Mouse (Mus musculus) embryonic facial prominence, embryonic 11.5 days (tissue): Measurements from ENCODE around the gene Med27. TPM values are rescaled to one million over a fixed set of nuclear protein-coding genes. Genes with fewer than 3 reads are reported as not detected.
A peak's percentile ranks its signal among the peaks of the same experiment; 100 is the strongest.

Experiments
- ATAC-seq: fragments of 200-750 bp; cut with Nextera tagmentation; replicated peaks from 2 replicates; pipeline ENCODE4 v1.8.0; 2017; ENCODE audit warnings: low read depth; ENCODE audit not compliant: insufficient number of reproducible peaks, low FRiP score, low TSS enrichment
- DNase-seq: peaks from one replicate; pipeline ENCODE4 v3.0.0-alpha.2; 2015; ENCODE audit warnings: low spot score
- H3K27ac ChIP-seq: fragments of 300-500 bp; sonication (generic); replicated peaks from 2 replicates; pipeline ENCODE4 v1.5.1; 2014; ENCODE audit warnings: mild to moderate bottlenecking, low read depth, low read length, control low read depth
- H3K27me3 ChIP-seq: fragments of 300-500 bp; sonication (generic); 2 replicates; pipeline ENCODE4 v1.6.1; 2014; ENCODE audit warnings: mild to moderate bottlenecking, low read length, moderate library complexity, mixed read lengths; ENCODE audit not compliant: control insufficient read depth, insufficient read depth
- H3K36me3 ChIP-seq: fragments of 300-500 bp; sonication (generic); replicated peaks from 2 replicates; pipeline ENCODE4 v1.6.1; 2014; ENCODE audit warnings: low read depth, mild to moderate bottlenecking, low read length, moderate library complexity, mixed read lengths; ENCODE audit not compliant: control insufficient read depth, insufficient read depth
- H3K4me1 ChIP-seq: fragments of 300-500 bp; sonication (generic); 2 replicates; pipeline ENCODE4 v1.6.1; 2014; ENCODE audit warnings: low read length, mixed read lengths; ENCODE audit not compliant: control insufficient read depth, insufficient read depth
- H3K4me2 ChIP-seq: fragments of 300-500 bp; sonication (generic); 2 replicates; pipeline ENCODE4 v1.6.1; 2014; ENCODE audit warnings: low read depth, mild to moderate bottlenecking, control low read depth, low read length, moderate library complexity
- H3K4me3 ChIP-seq: fragments of 300-500 bp; sonication (generic); 2 replicates; pipeline ENCODE4 v1.5.1; 2014; ENCODE audit warnings: low read depth, low read length, control low read depth
- H3K9ac ChIP-seq: fragments of 300-500 bp; sonication (generic); replicated peaks from 2 replicates; pipeline ENCODE4 v1.6.1; 2014; ENCODE audit warnings: mild to moderate bottlenecking, control low read depth, low read length
- H3K9me3 ChIP-seq: fragments of 300-500 bp; sonication (generic); replicated peaks from 2 replicates; pipeline ENCODE4 v1.6.1; 2016; ENCODE audit warnings: mild to moderate bottlenecking, low read length, inconsistent platforms, mixed read lengths; ENCODE audit not compliant: control insufficient read depth
- WGBS: fragments of 180-500 bp; shearing (Covaris S2); extraction: QIAGEN DNeasy Blood & Tissue Kit; methylation state at CpG from one replicate; pipeline ENCODE4 v1.1.7; 2014; 5-methylcytosine and 5-hydroxymethylcytosine counted together
- polyA plus RNA-seq: library from polyadenylated mRNA; unstranded; fragments of >200 nt; fragmentation: Nextera tagmentation; extraction: Ambion mirVana; gene quantifications from 2 replicates; pipeline ENCODE4 v1.2.1, GENCODE M21; 2014

Med27 gene
- polyA plus RNA-seq, 1 experiment from 2014 or later: 54.5 TPM

GRCm38 (mm10) chr2:29438986-29439385 is 92.4 kb downstream of the Med27 start:
- no peak for DNase-seq
- Histone ChIP-seq H3K9ac (no peak overlapping the region), H3K4me3 (no peak overlapping the region), H3K27me3 (no peaks in the 10 kb centered on the region), H3K36me3 (no peaks in the 10 kb centered on the region), H3K4me1 (no peaks in the 10 kb centered on the region), H3K27ac (no peak overlapping the region), H3K4me2 (no peak overlapping the region), H3K9me3 (no peaks in the 10 kb centered on the region)
- no peak for ATAC-seq
- WGBS: 84% methylated on average over 1 of the region's 1 CpGs

- ATAC-seq: no peak
- Histone ChIP-seq H3K4me1 (no peaks in the 10 kb centered on the region), H3K4me2 (no peak overlapping the region), H3K9me3 (no peaks in the 10 kb centered on the region), H3K4me3 (no peak overlapping the region), H3K9ac (no peak overlapping the region), H3K27me3 (no peaks in the 10 kb centered on the region), H3K27ac (no peak overlapping the region), H3K36me3 (no peaks in the 10 kb centered on the region)
- WGBS: 85% methylated on average over 7 of the region's 7 CpGs
- DNase-seq: no peak
Observed at GRCm38 (mm10) chr2:29439396-29439795, 92.8 kb downstream of the Med27 start.

- no peak for ATAC-seq
- Histone ChIP-seq H3K9ac (no peak overlapping the region), H3K4me2 (no peak overlapping the region), H3K27ac (no peak overlapping the region), H3K9me3 (no peaks in the 10 kb centered on the region), H3K4me1 (no peaks in the 10 kb centered on the region), H3K4me3 (no peak overlapping the region), H3K27me3 (no peaks in the 10 kb centered on the region), H3K36me3 (no peaks in the 10 kb centered on the region)
- WGBS: 56% methylated on average over 7 of the region's 7 CpGs
- DNase-seq: peak; percentile 6
Observed at GRCm38 (mm10) chr2:29439857-29440502, 93.4 kb downstream of the Med27 start.

- DNase-seq (no peak), ATAC-seq (no peak)
- no peak overlapping the region for H3K27ac ChIP-seq
- H3K36me3 ChIP-seq: no peaks in the 10 kb centered on the region
- no peak overlapping the region for H3K4me3 ChIP-seq
- H3K4me2 ChIP-seq: no peak overlapping the region
- H3K4me1 ChIP-seq: no peaks in the 10 kb centered on the region
- H3K27me3 ChIP-seq: no peaks in the 10 kb centered on the region
- H3K9me3 ChIP-seq: no peaks in the 10 kb centered on the region
- no peak overlapping the region for H3K9ac ChIP-seq
Observed at GRCm38 (mm10) chr2:29442275-29442674, 95.7 kb downstream of the Med27 start.

GRCm38 (mm10) chr2:29443626-29444217 is 97.1 kb downstream of the Med27 start:
- Histone ChIP-seq H3K9me3 (no peaks in the 10 kb centered on the region), H3K36me3 (no peaks in the 10 kb centered on the region), H3K27me3 (no peaks in the 10 kb centered on the region), H3K4me2 (no peak overlapping the region), H3K4me1 (no peaks in the 10 kb centered on the region), H3K9ac (no peak overlapping the region), H3K4me3 (no peak overlapping the region), H3K27ac (no peak overlapping the region)
- 76% methylated on average over 2 of the region's 2 CpGs for WGBS
- ATAC-seq (no peak), DNase-seq (no peak)

- WGBS: 74% methylated on average over 7 of the region's 7 CpGs
- Histone ChIP-seq H3K9ac (no peak overlapping the region), H3K9me3 (no peaks in the 10 kb centered on the region), H3K4me1 (no peaks in the 10 kb centered on the region), H3K27me3 (no peaks in the 10 kb centered on the region), H3K4me3 (no peak overlapping the region), H3K4me2 (no peak overlapping the region), H3K36me3 (no peaks in the 10 kb centered on the region), H3K27ac (no peak overlapping the region)
- DNase-seq (no peak), ATAC-seq (no peak)
Observed at GRCm38 (mm10) chr2:29448476-29449002, 101.9 kb downstream of the Med27 start.

- WGBS: 83% methylated on average over 14 of the region's 14 CpGs
- no peaks in the 10 kb centered on the region for H3K4me1 ChIP-seq
- no peak for DNase-seq
- no peaks in the 10 kb centered on the region for H3K9me3 ChIP-seq
- no peak overlapping the region for H3K4me3 ChIP-seq
- ATAC-seq: no peak
- H3K9ac ChIP-seq: no peak overlapping the region
- H3K27me3 ChIP-seq: no peaks in the 10 kb centered on the region
- no peak overlapping the region for H3K27ac ChIP-seq
- H3K36me3 ChIP-seq: no peaks in the 10 kb centered on the region
- no peak overlapping the region for H3K4me2 ChIP-seq
Observed at GRCm38 (mm10) chr2:29451368-29451999, 104.9 kb downstream of the Med27 start.

GRCm38 (mm10) chr2:29453376-29453775 is 106.8 kb downstream of the Med27 start:
- no peaks in the 10 kb centered on the region for H3K4me1 ChIP-seq
- no peaks in the 10 kb centered on the region for H3K36me3 ChIP-seq
- H3K9me3 ChIP-seq: no peaks in the 10 kb centered on the region
- no peak overlapping the region for H3K4me2 ChIP-seq
- H3K4me3 ChIP-seq: no peak overlapping the region
- no peak for ATAC-seq
- no peak overlapping the region for H3K9ac ChIP-seq
- H3K27ac ChIP-seq: no peak overlapping the region
- WGBS: 80% methylated on average over 4 of the region's 4 CpGs
- no peak for DNase-seq
- no peaks in the 10 kb centered on the region for H3K27me3 ChIP-seq
